Mouse (Mus musculus) A20 (cell line): Measurements from ENCODE around the gene Pdgfd.

Source experiments
- DNase-seq: peaks from one replicate; pipeline ENCODE4 v3.0.0-alpha.2; 2011; ENCODE audit warnings: low read depth, low spot score

Gene Pdgfd

GRCm38 (mm10) chr9:6305847-6306246 lies 137.5 kb downstream of the Pdgfd start:
- no peak for DNase-seq

- DNase-seq, result no peak
These were observed 148.7 kb downstream of the Pdgfd start for GRCm38 (mm10) chr9:6317114-6317513.

- DNase-seq, result no peak
These were observed 157.0 kb downstream of the Pdgfd start for GRCm38 (mm10) chr9:6325408-6325807.

- DNase-seq, result no peak
These were observed 165.1 kb downstream of the Pdgfd start for GRCm38 (mm10) chr9:6333499-6333898.

- DNase-seq, result no peak
These were observed 167.9 kb downstream of the Pdgfd start for GRCm38 (mm10) chr9:6336236-6336635.

GRCm38 (mm10) chr9:6337891-6338290 lies 169.5 kb downstream of the Pdgfd start:
- no peak for DNase-seq

GRCm38 (mm10) chr9:6338344-6338743 lies 170.0 kb downstream of the Pdgfd start:
- DNase-seq, result no peak

GRCm38 (mm10) chr9:6339394-6339793 lies 171.0 kb downstream of the Pdgfd start:
- DNase-seq, result no peak

GRCm38 (mm10) chr9:6340750-6341149 lies 172.4 kb downstream of the Pdgfd start:
- no peak for DNase-seq

GRCm38 (mm10) chr9:6342854-6343253 lies 174.5 kb downstream of the Pdgfd start:
- DNase-seq, result no peak

- no peak for DNase-seq
These were observed 176.1 kb downstream of the Pdgfd start for GRCm38 (mm10) chr9:6344514-6344913.

- DNase-seq, result no peak
These were observed 176.5 kb downstream of the Pdgfd start for GRCm38 (mm10) chr9:6344924-6345323.

- no peak for DNase-seq
These were observed 177.0 kb downstream of the Pdgfd start for GRCm38 (mm10) chr9:6345366-6345765.

GRCm38 (mm10) chr9:6353257-6353960 lies 185.0 kb downstream of the Pdgfd start:
- no peak for DNase-seq

- DNase-seq, result no peak
These were observed 192.4 kb downstream of the Pdgfd start for GRCm38 (mm10) chr9:6360795-6361194.

GRCm38 (mm10) chr9:6366550-6366949 lies 198.2 kb downstream of the Pdgfd start:
- DNase-seq, result no peak

- DNase-seq, result no peak
These were observed 233.4 kb downstream of the Pdgfd start for GRCm38 (mm10) chr9:6401764-6402163.

- no peak for DNase-seq
These were observed 238.2 kb downstream of the Pdgfd start for GRCm38 (mm10) chr9:6406535-6406934.

- DNase-seq, result no peak
These were observed 239.6 kb downstream of the Pdgfd start for GRCm38 (mm10) chr9:6407972-6408371.

GRCm38 (mm10) chr9:6424606-6425005 lies 256.2 kb downstream of the Pdgfd start:
- DNase-seq, result no peak
